Mouse (Mus musculus): Measurements from ENCODE around the gene Mknk2.

DNA sequence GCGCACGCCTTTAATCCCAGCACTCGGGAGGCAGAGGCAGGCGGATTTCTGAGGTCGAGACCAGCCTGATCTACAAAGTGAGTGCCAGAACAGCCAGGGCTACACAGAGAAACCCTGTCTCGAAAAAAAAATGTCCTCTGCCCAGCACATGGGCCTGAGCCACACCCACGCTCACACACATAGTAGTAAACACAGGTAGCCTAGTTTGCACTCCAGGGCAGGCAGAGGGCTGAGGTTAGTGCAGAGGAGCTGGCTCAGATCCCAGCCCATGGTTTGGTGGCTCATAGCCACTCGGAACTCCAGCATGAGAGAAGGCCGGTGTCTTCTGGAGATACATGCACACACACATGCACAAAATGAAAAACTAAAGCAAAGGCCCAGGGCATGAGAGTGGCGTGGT is 31.0 kb downstream of the Mknk2 start:
- no peak for TF ChIP-seq CTCF (IDR thresholded peaks at IDR 0.05; ENCODE audit: low read depth)
- TF ChIP-seq EP300 (IDR thresholded peaks at IDR 0.05; ENCODE audit: low read depth), result no peak

Data from liver, postnatal 0 days (tissue).